Mouse (Mus musculus) forebrain, embryonic 12.5 days (tissue): ENCODE results near the gene Spin1. TPM values are rescaled to one million over a fixed set of nuclear protein-coding genes. Genes with fewer than 3 reads are reported as not detected.
A peak's percentile ranks its signal among the peaks of the same experiment; 100 is the strongest.

Experiments
- ATAC-seq: fragments of 200-750 bp; cut with Nextera tagmentation; 2 replicates; pipeline ENCODE4 v1.8.0; 2017; ENCODE audit warnings: moderate TSS enrichment; ENCODE audit not compliant: low FRiP score
- H3K27ac ChIP-seq: fragments of 300-500 bp; sonication (generic); 2 replicates; pipeline ENCODE4 v1.5.1; 2016; ENCODE audit warnings: mild to moderate bottlenecking
- H3K27me3 ChIP-seq: fragments of 300-500 bp; sonication (generic); 2 replicates; pipeline ENCODE4 v1.6.1; 2016; ENCODE audit warnings: mild to moderate bottlenecking
- H3K36me3 ChIP-seq: fragments of 300-500 bp; sonication (generic); replicated peaks from 2 replicates; pipeline ENCODE4 v1.6.1; 2016; ENCODE audit warnings: mild to moderate bottlenecking
- H3K4me1 ChIP-seq: fragments of 300-500 bp; sonication (generic); 2 replicates; pipeline ENCODE4 v1.6.1; 2016
- H3K4me2 ChIP-seq: fragments of 300-500 bp; sonication (generic); 2 replicates; pipeline ENCODE4 v1.6.1; 2016; ENCODE audit warnings: mild to moderate bottlenecking, moderate library complexity
- H3K4me3 ChIP-seq: fragments of 300-500 bp; sonication (generic); replicated peaks from 2 replicates; pipeline ENCODE4 v1.5.1; 2016; ENCODE audit warnings: mild to moderate bottlenecking
- H3K9ac ChIP-seq: fragments of 300-500 bp; sonication (generic); 2 replicates; pipeline ENCODE4 v1.6.1; 2016; ENCODE audit warnings: mild to moderate bottlenecking
- H3K9me3 ChIP-seq: fragments of 300-500 bp; sonication (generic); 2 replicates; pipeline ENCODE4 v1.6.1; 2016
- WGBS: fragments of 180-500 bp; shearing (Covaris S2); methylation state at CpG from one replicate; pipeline ENCODE4 v1.1.7; 2016; 5-methylcytosine and 5-hydroxymethylcytosine counted together
- polyA plus RNA-seq: library from polyadenylated mRNA; unstranded; fragments of >200 nt; fragmentation: Nextera tagmentation; extraction: Ambion mirVana; gene quantifications from 2 replicates; pipeline ENCODE4 v1.2.1, GENCODE M21; 2016

Spin1 gene
- polyA plus RNA-seq, 1 experiment from 2014 or later = 120 TPM

GRCm38 (mm10) chr13:51080801-51081200, 19.9 kb upstream of the Spin1 start:
- no peak overlapping the region for H3K4me3 ChIP-seq
- no peak overlapping the region for H3K9ac ChIP-seq
- ATAC-seq = no peak
- H3K27ac ChIP-seq = no peak overlapping the region
- H3K36me3 ChIP-seq = no peaks in the 10 kb centered on the region
- H3K9me3 ChIP-seq = no peaks in the 10 kb centered on the region
- H3K4me2 ChIP-seq = no peak overlapping the region
- H3K4me1 ChIP-seq = no peaks in the 10 kb centered on the region
- WGBS = 78% methylated on average over 2 of the region's 2 CpGs
- H3K27me3 ChIP-seq = no peaks in the 10 kb centered on the region

- Histone ChIP-seq H3K9me3 (no peaks in the 10 kb centered on the region), H3K27ac (no peak overlapping the region), H3K4me3 (no peak overlapping the region), H3K9ac (no peak overlapping the region), H3K4me1 (no peaks in the 10 kb centered on the region), H3K36me3 (no peaks in the 10 kb centered on the region), H3K27me3 (no peaks in the 10 kb centered on the region), H3K4me2 (no peak overlapping the region)
- ATAC-seq = no peak
Measured at GRCm38 (mm10) chr13:51084241-51084640, 16.4 kb upstream of the Spin1 start.

- H3K4me2 ChIP-seq = no peak overlapping the region
- ATAC-seq = no peak
- H3K36me3 ChIP-seq = no peaks in the 10 kb centered on the region
- H3K27ac ChIP-seq = no peak overlapping the region
- no peaks in the 10 kb centered on the region for H3K9me3 ChIP-seq
- H3K4me3 ChIP-seq = no peak overlapping the region
- no peak overlapping the region for H3K9ac ChIP-seq
- H3K4me1 ChIP-seq = no peaks in the 10 kb centered on the region
- H3K27me3 ChIP-seq = no peaks in the 10 kb centered on the region
- WGBS = 90% methylated on average over 11 of the region's 11 CpGs
Measured at GRCm38 (mm10) chr13:51085941-51086340, 14.7 kb upstream of the Spin1 start.

GRCm38 (mm10) chr13:51087253-51087652, 13.4 kb upstream of the Spin1 start:
- H3K9me3 ChIP-seq = no peaks in the 10 kb centered on the region
- H3K27ac ChIP-seq = no peak overlapping the region
- H3K4me3 ChIP-seq = no peak overlapping the region
- no peaks in the 10 kb centered on the region for H3K36me3 ChIP-seq
- no peaks in the 10 kb centered on the region for H3K4me1 ChIP-seq
- H3K27me3 ChIP-seq = no peaks in the 10 kb centered on the region
- WGBS = 88% methylated on average over 4 of the region's 4 CpGs
- H3K4me2 ChIP-seq = no peak overlapping the region
- H3K9ac ChIP-seq = no peak overlapping the region
- no peak for ATAC-seq

GRCm38 (mm10) chr13:51088207-51088606, 12.5 kb upstream of the Spin1 start:
- Histone ChIP-seq H3K27ac (no peak overlapping the region), H3K9me3 (no peaks in the 10 kb centered on the region), H3K9ac (no peak overlapping the region), H3K4me2 (no peak overlapping the region), H3K36me3 (no peaks in the 10 kb centered on the region), H3K4me3 (no peak overlapping the region), H3K27me3 (no peaks in the 10 kb centered on the region), H3K4me1 (no peaks in the 10 kb centered on the region)
- ATAC-seq = no peak
- 77% methylated on average over 4 of the region's 4 CpGs for WGBS

GRCm38 (mm10) chr13:51089058-51089457, 11.6 kb upstream of the Spin1 start:
- WGBS = 84% methylated on average over 4 of the region's 4 CpGs
- no peak overlapping the region for H3K4me2 ChIP-seq

GRCm38 (mm10) chr13:51090105-51090661, 10.5 kb upstream of the Spin1 start:
- no peaks in the 10 kb centered on the region for H3K36me3 ChIP-seq
- no peak overlapping the region for H3K9ac ChIP-seq
- H3K4me2 ChIP-seq = no peak overlapping the region
- no peaks in the 10 kb centered on the region for H3K27me3 ChIP-seq
- 75% methylated on average over 5 of the region's 5 CpGs for WGBS
- H3K27ac ChIP-seq = no peak overlapping the region
- no peaks in the 10 kb centered on the region for H3K4me1 ChIP-seq
- ATAC-seq = no peak
- no peaks in the 10 kb centered on the region for H3K9me3 ChIP-seq
- H3K4me3 ChIP-seq = no peak overlapping the region

More at GRCm38 (mm10) chr13:51089058-51089457, 11.6 kb upstream of the Spin1 start:
- Histone ChIP-seq H3K9ac (no peak overlapping the region), H3K27ac (no peak overlapping the region), H3K9me3 (no peaks in the 10 kb centered on the region), H3K4me1 (no peaks in the 10 kb centered on the region), H3K36me3 (no peaks in the 10 kb centered on the region), H3K4me3 (no peak overlapping the region), H3K27me3 (no peaks in the 10 kb centered on the region)
- no peak for ATAC-seq

GRCm38 (mm10) chr13:51093430-51093829, 7.2 kb upstream of the Spin1 start:
- Histone ChIP-seq H3K36me3 (no peaks in the 10 kb centered on the region), H3K4me2 (no peak overlapping the region), H3K4me1 (no peaks in the 10 kb centered on the region), H3K27ac (no peak overlapping the region), H3K9me3 (no peaks in the 10 kb centered on the region), H3K27me3 (no peaks in the 10 kb centered on the region), H3K9ac (no peak overlapping the region), H3K4me3 (no peak overlapping the region)
- 90% methylated on average over 5 of the region's 5 CpGs for WGBS
- ATAC-seq = no peak

GRCm38 (mm10) chr13:51094323-51095195, 6.1 kb upstream of the Spin1 start:
- no peak for ATAC-seq
- Histone ChIP-seq H3K9ac (no peak overlapping the region), H3K27me3 (no peaks in the 10 kb centered on the region), H3K36me3 (no peaks in the 10 kb centered on the region), H3K4me3 (no peak overlapping the region), H3K4me1 (peaks cover 2% of the 10 kb centered on the region), H3K27ac (no peak overlapping the region), H3K4me2 (no peak overlapping the region), H3K9me3 (no peaks in the 10 kb centered on the region)
- 79% methylated on average over 16 of the region's 16 CpGs for WGBS

- no peak overlapping the region for H3K27ac ChIP-seq
- no peak for ATAC-seq
- H3K27me3 ChIP-seq = no peaks in the 10 kb centered on the region
- H3K4me3 ChIP-seq = no peak overlapping the region
- peaks cover 5% of the 10 kb centered on the region for H3K4me1 ChIP-seq
- H3K36me3 ChIP-seq = no peaks in the 10 kb centered on the region
- no peaks in the 10 kb centered on the region for H3K9me3 ChIP-seq
- no peak overlapping the region for H3K4me2 ChIP-seq
- no peak overlapping the region for H3K9ac ChIP-seq
- 97% methylated on average over 7 of the region's 7 CpGs for WGBS
Measured at GRCm38 (mm10) chr13:51095196-51095715, 5.4 kb upstream of the Spin1 start.

- Histone ChIP-seq H3K9ac (no peak overlapping the region), H3K27me3 (no peaks in the 10 kb centered on the region), H3K9me3 (no peaks in the 10 kb centered on the region), H3K36me3 (no peaks in the 10 kb centered on the region), H3K4me3 (no peak overlapping the region), H3K4me2 (no peak overlapping the region), H3K4me1 (peaks cover 5% of the 10 kb centered on the region), H3K27ac (no peak overlapping the region)
- no peak for ATAC-seq
- WGBS = 91% methylated on average over 6 of the region's 6 CpGs
Measured at GRCm38 (mm10) chr13:51096644-51097043, 4.0 kb upstream of the Spin1 start.

- 6% methylated on average over 26 of the region's 26 CpGs for WGBS
- peak overlapping the region; percentile 75 for H3K27ac ChIP-seq
- H3K4me3 ChIP-seq = peak overlapping the region; percentile 85
- H3K9me3 ChIP-seq = peaks cover 11% of the 10 kb centered on the region; the same call in 1 of the 2 replicates
- H3K4me1 ChIP-seq = peaks cover 9% of the 10 kb centered on the region
- no peaks in the 10 kb centered on the region for H3K27me3 ChIP-seq
- peak overlapping the region; percentile 94 for H3K4me2 ChIP-seq
- H3K36me3 ChIP-seq = peaks cover 21% of the 10 kb centered on the region
- ATAC-seq = peak; percentile 28
- peak overlapping the region; percentile 95 for H3K9ac ChIP-seq
Measured at GRCm38 (mm10) chr13:51099560-51100232, 984 bp upstream of the Spin1 start.
